Mouse (Mus musculus): Measurements from ENCODE around the gene Mrps27. TPM values are rescaled to one million over a fixed set of nuclear protein-coding genes. Genes with fewer than 3 reads are reported as not detected.

Gene Mrps27
- polyA plus RNA-seq, 1 experiment from 2014 or later, result 78.5 TPM

GRCm38 (mm10) chr13:99442434-99443249, 98.1 kb downstream of the Mrps27 start:
- Histone ChIP-seq H3K27ac (no peak overlapping the region), H3K36me3 (peaks cover 19% of the 10 kb centered on the region; the same call in 1 of the 2 replicates), H3K27me3 (no peaks in the 10 kb centered on the region), H3K4me3 (no peak overlapping the region), H3K9me3 (replicated peaks) (no peaks in the 10 kb centered on the region), H3K4me2 (no peak overlapping the region), H3K9ac (no peak overlapping the region), H3K4me1 (replicated peaks) (peaks cover 19% of the 10 kb centered on the region)
- WGBS, result 82% methylated on average over 12 of the region's 12 CpGs
- no peak for ATAC-seq (replicated peaks; ENCODE audit: insufficient number of reproducible peaks, insufficient read depth, low FRiP score, low read depth)

GRCm38 (mm10) chr13:99443484-99444175, 99.0 kb downstream of the Mrps27 start:
- Histone ChIP-seq H3K27ac (no peak overlapping the region), H3K36me3 (peaks cover 19% of the 10 kb centered on the region; the same call in 1 of the 2 replicates), H3K4me3 (no peak overlapping the region), H3K27me3 (no peaks in the 10 kb centered on the region), H3K9ac (no peak overlapping the region), H3K4me1 (replicated peaks) (peaks cover 21% of the 10 kb centered on the region), H3K9me3 (replicated peaks) (no peaks in the 10 kb centered on the region), H3K4me2 (no peak overlapping the region)
- no peak for ATAC-seq (replicated peaks; ENCODE audit: insufficient number of reproducible peaks, insufficient read depth, low FRiP score, low read depth)
- 88% methylated on average over 7 of the region's 7 CpGs for WGBS

GRCm38 (mm10) chr13:99444431-99444871, 99.9 kb downstream of the Mrps27 start:
- Histone ChIP-seq H3K9ac (no peak overlapping the region), H3K4me1 (replicated peaks) (peaks cover 21% of the 10 kb centered on the region), H3K27me3 (no peaks in the 10 kb centered on the region), H3K4me2 (no peak overlapping the region), H3K4me3 (no peak overlapping the region), H3K9me3 (replicated peaks) (no peaks in the 10 kb centered on the region), H3K36me3 (peaks cover 18% of the 10 kb centered on the region; the same call in 1 of the 2 replicates), H3K27ac (no peak overlapping the region)
- WGBS, result 37% methylated on average over 10 of the region's 10 CpGs
- no peak for ATAC-seq (replicated peaks; ENCODE audit: insufficient number of reproducible peaks, insufficient read depth, low FRiP score, low read depth)

DNA sequence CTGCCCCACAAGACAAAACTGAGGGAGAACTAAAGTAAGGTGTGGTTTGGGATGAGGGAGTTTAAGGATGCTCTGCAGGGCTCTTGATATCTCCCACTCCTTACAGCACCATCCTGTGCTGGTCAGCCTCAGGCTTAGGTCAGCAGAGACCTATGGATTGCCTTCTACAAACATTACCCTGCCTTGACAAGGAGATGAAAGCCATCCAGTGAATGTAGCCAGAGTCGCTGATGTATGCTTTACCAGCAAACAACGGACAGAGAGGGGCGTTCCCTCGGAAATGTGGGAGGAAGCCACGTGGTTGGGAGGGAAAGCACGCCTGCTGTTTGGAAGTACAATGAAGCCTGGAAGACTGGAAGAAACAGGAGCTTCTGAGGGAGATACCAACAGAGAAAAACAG, 100.3 kb downstream of the Mrps27 start:
- Histone ChIP-seq H3K4me2 (no peak overlapping the region), H3K27me3 (no peaks in the 10 kb centered on the region), H3K9me3 (replicated peaks) (no peaks in the 10 kb centered on the region), H3K36me3 (peaks cover 13% of the 10 kb centered on the region; the same call in 1 of the 2 replicates), H3K27ac (no peak overlapping the region), H3K9ac (no peak overlapping the region), H3K4me3 (no peak overlapping the region), H3K4me1 (replicated peaks) (peaks cover 21% of the 10 kb centered on the region)
- ATAC-seq (replicated peaks; ENCODE audit: insufficient number of reproducible peaks, insufficient read depth, low FRiP score, low read depth), result 0 out of 2 replicates have a peak, but pooled peaks have one; percentile 43
- WGBS, result 18% methylated on average over 6 of the region's 6 CpGs

GRCm38 (mm10) chr13:99447002-99447401, 102.4 kb downstream of the Mrps27 start:
- H3K9ac ChIP-seq, result no peak overlapping the region
- ATAC-seq (replicated peaks; ENCODE audit: insufficient number of reproducible peaks, insufficient read depth, low FRiP score, low read depth), result no peak
- no peak overlapping the region for H3K4me3 ChIP-seq
- H3K4me2 ChIP-seq, result no peak overlapping the region
- H3K36me3 ChIP-seq, result no peaks in the 10 kb centered on the region
- H3K9me3 ChIP-seq (replicated peaks), result no peaks in the 10 kb centered on the region
- 77% methylated on average over 7 of the region's 7 CpGs for WGBS
- H3K27ac ChIP-seq, result no peak overlapping the region
- peaks cover 29% of the 10 kb centered on the region for H3K4me1 ChIP-seq (replicated peaks)
- H3K27me3 ChIP-seq, result no peaks in the 10 kb centered on the region

DNA sequence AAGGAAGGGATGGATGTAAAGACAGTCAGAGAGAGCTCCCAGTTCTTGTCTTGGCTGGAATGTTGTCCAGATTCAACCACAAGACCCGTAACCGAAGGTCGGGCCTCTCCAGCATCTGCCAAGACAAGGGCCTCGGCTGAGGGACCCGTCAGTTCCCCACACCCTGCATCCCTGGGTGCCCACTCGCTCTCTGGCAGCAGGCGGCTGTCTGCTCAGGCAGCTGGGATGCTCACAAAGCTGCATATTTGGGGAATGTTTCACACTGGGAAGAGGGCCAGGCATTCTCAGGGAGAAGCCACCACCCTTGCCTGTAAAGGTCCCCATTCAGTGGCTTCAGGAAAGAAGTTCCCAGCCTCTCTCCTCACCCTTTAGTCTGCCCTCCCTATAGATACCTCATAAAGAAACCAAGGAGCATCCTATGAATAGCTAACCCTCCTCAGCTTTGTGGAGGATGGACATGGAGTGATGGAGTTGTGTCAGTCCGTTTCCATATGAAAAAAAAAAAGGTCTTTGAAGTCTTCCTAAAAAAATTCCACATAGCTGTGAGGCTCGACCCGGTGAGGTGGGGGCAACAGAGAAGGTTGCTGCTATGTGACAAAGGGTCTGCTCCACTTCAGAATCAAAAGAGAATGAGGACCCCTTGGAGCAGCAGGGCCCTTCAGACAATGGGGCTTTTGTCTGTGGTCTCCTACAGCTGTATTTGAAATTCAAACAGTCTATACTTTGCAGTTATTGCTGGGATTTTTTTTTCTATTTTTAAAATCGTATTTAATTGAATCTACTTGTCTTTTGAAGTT, 103.0 kb downstream of the Mrps27 start:
- ATAC-seq (replicated peaks; ENCODE audit: insufficient number of reproducible peaks, insufficient read depth, low FRiP score, low read depth), result no peak
- 45% methylated on average over 11 of the region's 11 CpGs for WGBS
- Histone ChIP-seq H3K36me3 (no peaks in the 10 kb centered on the region), H3K27ac (no peak overlapping the region), H3K4me3 (no peak overlapping the region), H3K9me3 (replicated peaks) (no peaks in the 10 kb centered on the region), H3K27me3 (no peaks in the 10 kb centered on the region), H3K4me2 (no peak overlapping the region), H3K4me1 (replicated peaks) (peaks cover 29% of the 10 kb centered on the region), H3K9ac (no peak overlapping the region)

DNA sequence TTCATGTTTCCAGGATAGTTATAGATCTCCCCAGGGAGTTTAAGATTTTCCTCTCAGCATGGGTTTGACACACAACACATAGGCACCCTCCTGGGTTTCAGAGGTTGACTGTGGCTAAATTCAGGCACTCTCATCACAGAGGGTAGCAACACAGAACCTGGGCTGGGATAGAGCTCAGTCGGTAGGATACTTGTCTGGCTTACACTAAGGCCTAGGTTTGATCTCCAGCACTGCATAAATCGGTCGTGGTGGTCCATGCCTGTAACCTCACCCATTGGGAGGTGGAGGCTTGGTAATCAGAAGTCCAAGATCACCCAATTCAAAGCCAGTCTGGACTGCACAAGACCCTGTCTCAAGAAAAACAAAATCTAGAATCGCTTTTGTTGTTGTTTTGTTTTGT, 103.7 kb downstream of the Mrps27 start:
- no peak for ATAC-seq (replicated peaks; ENCODE audit: insufficient number of reproducible peaks, insufficient read depth, low FRiP score, low read depth)
- 62% methylated on average over 4 of the region's 4 CpGs for WGBS

DNA sequence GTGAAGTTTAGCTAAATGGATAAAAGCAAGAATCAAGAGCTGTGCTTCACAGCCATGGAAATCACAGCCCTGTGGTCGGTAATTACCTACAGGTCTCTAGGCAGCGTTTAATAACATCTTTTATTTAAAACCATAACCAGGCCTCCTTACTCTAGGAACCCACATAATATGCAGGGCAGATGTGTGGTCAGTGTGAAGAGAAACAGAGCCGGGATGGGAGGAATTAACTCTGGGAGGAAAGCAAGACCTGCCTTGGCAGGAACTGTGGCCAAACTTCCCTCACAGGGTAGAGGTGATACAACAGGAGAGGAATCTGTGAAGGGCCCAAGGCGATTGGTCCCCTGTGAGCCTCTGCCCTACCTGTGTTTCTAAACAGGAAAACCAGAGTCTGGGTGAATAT, 105.0 kb downstream of the Mrps27 start:
- Histone ChIP-seq H3K4me1 (replicated peaks) (peaks cover 25% of the 10 kb centered on the region), H3K9me3 (replicated peaks) (no peaks in the 10 kb centered on the region), H3K36me3 (no peaks in the 10 kb centered on the region), H3K27ac (no peak overlapping the region), H3K27me3 (no peaks in the 10 kb centered on the region), H3K9ac (no peak overlapping the region), H3K4me3 (no peak overlapping the region), H3K4me2 (no peak overlapping the region)
- ATAC-seq (replicated peaks; ENCODE audit: insufficient number of reproducible peaks, insufficient read depth, low FRiP score, low read depth), result no peak
- 78% methylated on average over 4 of the region's 4 CpGs for WGBS

More for the DNA sequence above, 103.7 kb downstream of the Mrps27 start:
- Histone ChIP-seq H3K36me3 (no peaks in the 10 kb centered on the region), H3K4me2 (no peak overlapping the region), H3K4me1 (replicated peaks) (peaks cover 29% of the 10 kb centered on the region), H3K27me3 (no peaks in the 10 kb centered on the region), H3K9me3 (replicated peaks) (no peaks in the 10 kb centered on the region), H3K4me3 (no peak overlapping the region), H3K27ac (no peak overlapping the region), H3K9ac (no peak overlapping the region)

GRCm38 (mm10) chr13:99450766-99451165, 106.2 kb downstream of the Mrps27 start:
- no peak overlapping the region for H3K4me3 ChIP-seq
- no peak for ATAC-seq (replicated peaks; ENCODE audit: insufficient number of reproducible peaks, insufficient read depth, low FRiP score, low read depth)
- H3K27me3 ChIP-seq, result no peaks in the 10 kb centered on the region
- H3K4me2 ChIP-seq, result no peak overlapping the region
- H3K36me3 ChIP-seq, result no peaks in the 10 kb centered on the region
- no peak overlapping the region for H3K9ac ChIP-seq
- no peaks in the 10 kb centered on the region for H3K9me3 ChIP-seq (replicated peaks)
- WGBS, result 66% methylated on average over 7 of the region's 7 CpGs
- H3K4me1 ChIP-seq (replicated peaks), result peaks cover 28% of the 10 kb centered on the region
- H3K27ac ChIP-seq, result no peak overlapping the region

DNA sequence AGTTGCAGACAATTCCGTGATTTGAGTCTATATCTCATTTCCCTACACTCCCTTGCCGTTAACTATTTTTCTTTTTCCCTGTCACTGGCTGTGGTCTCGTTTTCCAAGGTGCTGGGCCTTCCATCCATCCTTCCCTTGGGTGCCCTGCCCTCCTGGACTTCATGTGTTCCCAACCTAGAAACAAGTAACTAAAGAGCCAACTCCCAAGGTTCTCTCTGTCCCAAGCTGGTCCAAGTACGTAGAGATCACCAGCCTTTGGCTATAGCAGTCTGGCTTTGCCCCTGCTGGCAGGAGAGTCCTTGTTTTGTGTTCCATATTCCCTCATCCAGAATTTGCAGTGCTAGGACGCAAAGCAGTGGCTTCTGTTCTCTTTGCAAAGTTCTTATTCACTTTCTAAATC, 106.7 kb downstream of the Mrps27 start:
- no peak overlapping the region for H3K4me3 ChIP-seq
- H3K27me3 ChIP-seq, result no peaks in the 10 kb centered on the region
- 75% methylated on average over 5 of the region's 5 CpGs for WGBS
- H3K4me2 ChIP-seq, result no peak overlapping the region
- no peak for ATAC-seq (replicated peaks; ENCODE audit: insufficient number of reproducible peaks, insufficient read depth, low FRiP score, low read depth)
- no peaks in the 10 kb centered on the region for H3K36me3 ChIP-seq
- peaks cover 28% of the 10 kb centered on the region for H3K4me1 ChIP-seq (replicated peaks)
- no peak overlapping the region for H3K9ac ChIP-seq
- no peaks in the 10 kb centered on the region for H3K9me3 ChIP-seq (replicated peaks)
- no peak overlapping the region for H3K27ac ChIP-seq

- H3K36me3 ChIP-seq, result no peaks in the 10 kb centered on the region
- H3K27me3 ChIP-seq, result no peaks in the 10 kb centered on the region
- no peak for ATAC-seq (replicated peaks; ENCODE audit: insufficient number of reproducible peaks, insufficient read depth, low FRiP score, low read depth)
- no peak overlapping the region for H3K4me2 ChIP-seq
- H3K27ac ChIP-seq, result no peak overlapping the region
- H3K4me3 ChIP-seq, result no peak overlapping the region
- no peaks in the 10 kb centered on the region for H3K9me3 ChIP-seq (replicated peaks)
- H3K4me1 ChIP-seq (replicated peaks), result peaks cover 21% of the 10 kb centered on the region
- no peak overlapping the region for H3K9ac ChIP-seq
- WGBS, result 90% methylated on average over 3 of the region's 3 CpGs
Observed at GRCm38 (mm10) chr13:99452444-99452843, 107.9 kb downstream of the Mrps27 start.

Measured in heart, embryonic 15.5 days (tissue).